Mouse (Mus musculus) layer of hippocampus, adult 11-12 months (tissue): ENCODE data around the gene Gm20388.

Source experiments
- DNase-seq: peaks from one replicate; pipeline ENCODE4 v3.0.0; 2022; ENCODE audit warnings: low spot score

Gm20388 gene

GRCm38 (mm10) chr8:123724752-123725151 is 3814.1 kb downstream of the Gm20388 start:
- peak; percentile 55 for DNase-seq

GRCm38 (mm10) chr8:123725261-123725660 is 3814.6 kb downstream of the Gm20388 start:
- no peak for DNase-seq

- DNase-seq: no peak
These were observed 3816.1 kb downstream of the Gm20388 start for GRCm38 (mm10) chr8:123726759-123727158.

GRCm38 (mm10) chr8:123729055-123729785 is 3818.6 kb downstream of the Gm20388 start:
- DNase-seq: peak; percentile 65

GRCm38 (mm10) chr8:123729786-123730411 is 3819.3 kb downstream of the Gm20388 start:
- peak; percentile 50 for DNase-seq

GRCm38 (mm10) chr8:123732332-123732731 is 3821.7 kb downstream of the Gm20388 start:
- DNase-seq: no peak

- no peak for DNase-seq
These were observed 3823.8 kb downstream of the Gm20388 start for GRCm38 (mm10) chr8:123734486-123734885.

GRCm38 (mm10) chr8:123736974-123737373 is 3826.3 kb downstream of the Gm20388 start:
- no peak for DNase-seq

- no peak for DNase-seq
These were observed 3829.6 kb downstream of the Gm20388 start for GRCm38 (mm10) chr8:123740263-123740662.

- DNase-seq: no peak
These were observed 3830.6 kb downstream of the Gm20388 start for GRCm38 (mm10) chr8:123741232-123741631.

- no peak for DNase-seq
These were observed 3835.8 kb downstream of the Gm20388 start for GRCm38 (mm10) chr8:123746488-123746887.

- DNase-seq: no peak
These were observed 3837.1 kb downstream of the Gm20388 start for GRCm38 (mm10) chr8:123747772-123748171.

GRCm38 (mm10) chr8:123750171-123750693 is 3839.6 kb downstream of the Gm20388 start:
- DNase-seq: no peak

GRCm38 (mm10) chr8:123752773-123753468 is 3842.3 kb downstream of the Gm20388 start:
- DNase-seq: no peak

GRCm38 (mm10) chr8:123753604-123754375 is 3843.1 kb downstream of the Gm20388 start:
- DNase-seq: no peak

GRCm38 (mm10) chr8:123754538-123755431 is 3844.1 kb downstream of the Gm20388 start:
- DNase-seq: no peak

- no peak for DNase-seq
These were observed 3846.3 kb downstream of the Gm20388 start for GRCm38 (mm10) chr8:123756901-123757300.

- no peak for DNase-seq
These were observed 3848.3 kb downstream of the Gm20388 start for GRCm38 (mm10) chr8:123758935-123759334.

- no peak for DNase-seq
These were observed 3849.3 kb downstream of the Gm20388 start for GRCm38 (mm10) chr8:123759933-123760332.

GRCm38 (mm10) chr8:123760579-123760978 is 3849.9 kb downstream of the Gm20388 start:
- no peak for DNase-seq
